Mouse (Mus musculus): ENCODE results near the gene Gsta1. TPM values are rescaled to one million over a fixed set of nuclear protein-coding genes. Genes with fewer than 3 reads are reported as not detected.
"Not testable (repeated sequence)": the region's sequence is repeated elsewhere in the genome, so short reads cannot be mapped to it uniquely, and the experiment has no call there.

Gene Gsta1
- polyA plus RNA-seq, 1 experiment from 2014 or later: not detected

DNA sequence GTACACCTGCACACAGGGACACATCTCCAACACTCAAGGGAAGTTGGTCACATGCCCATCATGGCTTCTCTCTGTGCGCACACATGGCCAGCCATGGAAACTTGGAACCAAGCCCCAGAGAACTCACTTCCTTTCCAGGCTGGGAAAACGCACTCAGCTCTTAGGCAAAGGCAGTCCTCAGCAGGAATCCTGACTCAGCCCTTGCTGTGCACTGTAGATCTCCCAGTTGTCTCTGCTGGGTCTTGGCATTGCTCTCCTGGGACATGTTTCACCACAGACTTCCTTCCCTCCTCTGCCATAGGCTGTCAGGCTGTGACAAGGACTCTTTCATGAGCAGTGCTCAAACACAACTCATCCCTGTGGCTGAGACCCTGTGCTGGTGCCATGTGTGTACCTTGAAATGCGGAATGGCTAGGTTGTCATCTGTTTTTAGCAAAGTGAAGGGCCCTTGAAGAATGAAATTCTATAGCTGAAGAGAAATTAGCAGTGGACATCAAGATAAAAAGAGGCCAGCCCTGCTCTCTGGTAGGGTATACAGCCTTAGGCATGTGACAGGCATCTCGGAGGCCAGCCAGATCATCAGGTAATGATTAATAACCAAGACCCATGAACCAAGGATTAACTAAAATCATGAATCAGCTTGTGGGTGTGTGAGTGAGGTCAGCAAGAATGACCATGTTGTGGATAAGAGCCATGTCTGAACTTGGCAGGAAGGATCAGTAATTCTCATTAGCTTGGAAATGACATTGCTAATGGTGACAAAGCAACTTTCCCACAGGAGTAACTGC, 25.4 kb downstream of the Gsta1 start:
- DNase-seq: peak; percentile 3
- not testable (repeated sequence) for H3K9ac ChIP-seq; H3K4me2 ChIP-seq; H3K4me3 ChIP-seq (ENCODE audit: low read depth, low read length); H3K9me3 ChIP-seq (ENCODE audit: low read depth, low read length); H3K36me3 ChIP-seq (ENCODE audit: insufficient read depth); H3K4me1 ChIP-seq (ENCODE audit: insufficient read depth); ATAC-seq (ENCODE audit: insufficient read depth); H3K27me3 ChIP-seq (ENCODE audit: insufficient read depth, low read length); H3K27ac ChIP-seq (ENCODE audit: low read depth)
- 60% methylated on average over 4 of the region's 4 CpGs for WGBS

DNA sequence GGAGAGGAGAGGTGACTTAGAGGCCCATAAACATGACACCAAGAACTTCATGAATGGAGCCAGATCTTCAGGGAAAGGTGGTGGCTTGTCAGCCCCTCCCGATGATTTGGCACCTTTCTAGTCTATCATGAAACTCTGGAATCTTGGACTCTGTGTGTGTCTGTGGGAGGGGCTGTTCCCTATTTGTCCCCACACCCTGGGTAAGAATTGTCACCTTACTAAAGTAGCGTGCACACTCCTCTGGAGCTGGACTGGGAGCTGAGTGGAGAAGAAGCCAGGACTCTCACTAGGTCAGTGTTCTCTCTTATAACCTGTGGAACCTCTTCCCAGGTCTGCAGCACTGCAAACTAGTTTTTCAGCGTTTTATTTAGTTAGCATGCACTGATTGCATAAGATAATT, 26.5 kb downstream of the Gsta1 start, which contains the start of gene Gm3776:
Gene Gm3776, plus strand, starts transcription at position 216 of the 400 bp plus-strand sequence.
- DNase-seq; H3K4me3 ChIP-seq (ENCODE audit: low read depth, low read length); H3K36me3 ChIP-seq (ENCODE audit: insufficient read depth); H3K27me3 ChIP-seq (ENCODE audit: insufficient read depth, low read length); H3K27ac ChIP-seq (ENCODE audit: low read depth); ATAC-seq (ENCODE audit: insufficient read depth); H3K9me3 ChIP-seq (ENCODE audit: low read depth, low read length); H3K4me1 ChIP-seq (ENCODE audit: insufficient read depth); H3K4me2 ChIP-seq; H3K9ac ChIP-seq: not testable (repeated sequence)
- 74% methylated on average over 1 of the region's 3 CpGs for WGBS

DNA sequence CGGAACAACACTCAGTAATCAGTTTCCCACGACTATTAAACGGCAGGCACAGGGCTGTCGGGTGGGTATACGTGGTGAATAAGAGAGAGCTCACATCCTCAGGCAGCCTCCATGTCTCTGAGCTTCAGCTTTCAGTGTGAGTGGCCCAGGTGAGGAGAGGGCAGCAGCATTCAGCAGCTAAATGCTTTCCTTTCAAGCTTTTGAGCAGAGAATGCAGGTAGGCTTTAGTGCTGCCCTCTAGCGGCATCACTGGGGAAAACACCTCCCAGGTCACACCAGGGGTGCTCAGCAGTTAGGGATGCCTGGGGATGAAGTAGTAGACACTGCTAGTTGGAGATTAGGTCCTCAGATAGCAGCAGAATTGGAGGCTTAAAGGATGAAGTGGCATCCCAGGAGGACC, 29.2 kb downstream of the Gsta1 start:
- not testable (repeated sequence) for H3K27ac ChIP-seq (ENCODE audit: low read depth); H3K27me3 ChIP-seq (ENCODE audit: insufficient read depth, low read length); H3K9ac ChIP-seq; H3K4me2 ChIP-seq; H3K9me3 ChIP-seq (ENCODE audit: low read depth, low read length); H3K4me3 ChIP-seq (ENCODE audit: low read depth, low read length); H3K4me1 ChIP-seq (ENCODE audit: insufficient read depth); H3K36me3 ChIP-seq (ENCODE audit: insufficient read depth); DNase-seq
- peak; percentile 65; the same call in 1 of the 2 replicates for ATAC-seq (ENCODE audit: insufficient read depth)
- WGBS: 0% methylated on average over 1 of the region's 6 CpGs
- TF ChIP-seq CTCF (IDR thresholded peaks at IDR 0.05; ENCODE audit: low read depth): peak; percentile 45

DNA sequence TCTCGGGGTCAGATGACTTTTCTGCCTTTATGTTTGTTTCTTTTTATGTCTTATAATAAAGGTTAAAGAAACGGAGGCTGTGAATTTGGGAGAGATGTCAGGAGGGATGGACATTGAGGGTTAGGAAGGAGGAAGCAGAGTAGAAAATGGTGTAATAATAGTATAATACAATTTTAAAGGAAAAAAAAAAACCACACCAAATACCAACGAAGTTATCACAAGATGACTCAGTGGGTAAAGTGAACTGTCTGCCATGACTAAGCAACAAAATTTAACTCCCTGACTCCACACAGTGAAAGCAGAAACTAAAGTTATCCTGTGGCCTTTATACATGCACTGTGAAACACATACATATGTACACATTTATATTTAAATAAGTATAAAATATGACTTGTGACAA, 40.5 kb downstream of the Gsta1 start:
- not testable (repeated sequence) for H3K9me3 ChIP-seq (ENCODE audit: low read depth, low read length); H3K4me2 ChIP-seq; H3K27me3 ChIP-seq (ENCODE audit: insufficient read depth, low read length); H3K4me3 ChIP-seq (ENCODE audit: low read depth, low read length); ATAC-seq (ENCODE audit: insufficient read depth); H3K9ac ChIP-seq; DNase-seq; H3K27ac ChIP-seq (ENCODE audit: low read depth); H3K36me3 ChIP-seq (ENCODE audit: insufficient read depth); H3K4me1 ChIP-seq (ENCODE audit: insufficient read depth)
- 72% methylated on average over 3 of the region's 3 CpGs for WGBS

DNA sequence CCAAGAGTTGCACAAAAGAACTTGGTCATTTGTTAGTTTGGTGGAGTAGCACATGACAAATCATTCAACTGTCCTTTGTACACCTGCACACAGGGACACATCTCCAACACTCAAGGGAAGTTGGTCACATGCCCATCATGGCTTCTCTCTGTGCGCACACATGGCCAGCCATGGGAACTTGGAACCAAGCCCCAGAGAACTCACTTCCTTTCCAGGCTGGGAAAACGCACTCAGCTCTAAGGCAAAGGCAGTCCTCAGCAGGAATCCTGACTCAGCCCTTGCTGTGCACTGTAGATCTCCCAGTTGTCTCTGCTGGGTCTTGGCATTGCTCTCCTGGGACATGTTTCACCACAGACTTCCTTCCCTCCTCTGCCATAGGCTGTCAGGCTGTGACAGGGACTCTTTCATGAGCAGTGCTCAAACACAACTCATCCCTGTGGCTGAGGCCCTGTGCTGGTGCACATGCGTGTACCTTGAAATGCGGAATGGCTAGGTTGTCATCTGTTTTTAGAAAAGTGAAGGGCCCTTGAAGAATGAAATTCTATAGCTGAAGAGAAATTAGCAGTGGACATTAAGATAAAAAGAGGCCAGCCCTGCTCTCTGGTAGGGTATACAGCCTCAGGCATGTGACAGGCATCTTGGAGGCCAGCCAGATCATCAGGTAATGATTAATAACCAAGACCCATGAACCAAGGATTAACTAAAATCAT, 51.7 kb downstream of the Gsta1 start:
- H3K4me1 ChIP-seq (ENCODE audit: insufficient read depth); H3K27ac ChIP-seq (ENCODE audit: low read depth); H3K36me3 ChIP-seq (ENCODE audit: insufficient read depth); H3K4me2 ChIP-seq; H3K9me3 ChIP-seq (ENCODE audit: low read depth, low read length); H3K9ac ChIP-seq; H3K27me3 ChIP-seq (ENCODE audit: insufficient read depth, low read length); H3K4me3 ChIP-seq (ENCODE audit: low read depth, low read length): not testable (repeated sequence)
- ATAC-seq (ENCODE audit: insufficient read depth): peak; percentile 60; the same call in 1 of the 2 replicates
- WGBS: 62% methylated on average over 3 of the region's 4 CpGs
- DNase-seq: peak; percentile 25

DNA sequence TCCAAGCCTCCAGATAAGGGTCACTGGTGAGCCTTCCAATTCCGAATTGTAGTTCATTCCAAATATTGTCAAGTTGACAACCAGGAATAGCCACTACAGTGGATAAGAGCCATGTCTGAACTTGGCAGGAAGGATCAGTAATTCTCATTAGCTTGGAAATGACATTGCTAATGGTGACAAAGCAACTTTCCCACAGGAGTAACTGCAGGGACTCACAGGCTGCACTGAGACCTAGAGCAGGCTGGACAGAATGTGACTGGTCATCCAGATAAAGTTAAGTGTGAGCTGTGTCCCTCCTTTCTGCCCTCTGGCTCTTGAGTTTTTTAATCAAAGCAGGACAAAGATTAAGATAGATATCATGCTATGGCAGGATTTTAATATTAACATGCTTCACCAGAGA, 58.6 kb downstream of the Gsta1 start:
- not testable (repeated sequence) for ATAC-seq (ENCODE audit: insufficient read depth); H3K4me2 ChIP-seq; H3K9me3 ChIP-seq (ENCODE audit: low read depth, low read length); H3K36me3 ChIP-seq (ENCODE audit: insufficient read depth); H3K27ac ChIP-seq (ENCODE audit: low read depth); H3K27me3 ChIP-seq (ENCODE audit: insufficient read depth, low read length); H3K4me3 ChIP-seq (ENCODE audit: low read depth, low read length); H3K4me1 ChIP-seq (ENCODE audit: insufficient read depth); H3K9ac ChIP-seq; DNase-seq
- 46% methylated on average over 1 of the region's 1 CpGs for WGBS

DNA sequence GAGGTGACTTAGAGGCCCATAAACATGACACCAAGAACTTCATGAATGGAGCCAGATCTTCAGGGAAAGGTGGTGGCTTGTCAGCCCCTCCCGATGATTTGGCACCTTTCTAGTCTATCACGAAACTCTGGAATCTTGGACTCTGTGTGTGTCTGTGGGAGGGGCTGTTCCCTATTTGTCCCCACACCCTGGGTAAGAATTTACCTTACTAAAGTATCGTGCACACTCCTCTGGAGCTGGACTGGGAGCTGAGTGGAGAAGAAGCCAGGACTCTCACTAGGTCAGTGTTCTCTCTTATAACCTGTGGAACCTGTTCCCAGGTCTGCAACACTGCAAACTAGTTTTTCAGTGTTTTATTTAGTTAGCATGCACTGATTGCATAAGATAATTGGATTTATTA, 59.3 kb downstream of the Gsta1 start, which contains the start of gene Gm10639:
Gene Gm10639, plus strand, starts transcription at position 201 of the 400 bp plus-strand sequence.
- DNase-seq; H3K27ac ChIP-seq (ENCODE audit: low read depth); H3K36me3 ChIP-seq (ENCODE audit: insufficient read depth); ATAC-seq (ENCODE audit: insufficient read depth); H3K9me3 ChIP-seq (ENCODE audit: low read depth, low read length); H3K27me3 ChIP-seq (ENCODE audit: insufficient read depth, low read length); H3K4me3 ChIP-seq (ENCODE audit: low read depth, low read length); H3K4me2 ChIP-seq; H3K4me1 ChIP-seq (ENCODE audit: insufficient read depth); H3K9ac ChIP-seq: not testable (repeated sequence)
- WGBS: 70% methylated on average over 3 of the region's 3 CpGs

Other genes starting within 250 kb of the Gsta1 start
- gene Gcm1, start 178.7 kb upstream of the Gsta1 start, polyA plus RNA-seq (2014; fragmentation: Nextera tagmentation; extraction: Ambion mirVana): 0.38 and 0.47 TPM in 2 replicates
- gene Fbxo9, start 121.6 kb upstream of the Gsta1 start, polyA plus RNA-seq (2014; fragmentation: Nextera tagmentation; extraction: Ambion mirVana): 40.5 and 41.8 TPM in 2 replicates
- 22.9 and 23.2 TPM in 2 replicates for gene Ick, start 121.5 kb upstream of the Gsta1 start, polyA plus RNA-seq (2014; fragmentation: Nextera tagmentation; extraction: Ambion mirVana)
- 48.4 and 58.0 TPM in 2 replicates for gene Gsta4, start 47.9 kb upstream of the Gsta1 start, polyA plus RNA-seq (2014; fragmentation: Nextera tagmentation; extraction: Ambion mirVana)
- gene Gm3776, start 26.5 kb downstream of the Gsta1 start, polyA plus RNA-seq (2014; fragmentation: Nextera tagmentation; extraction: Ambion mirVana): not detected in 2 replicates
- not detected in 2 replicates for gene Gm10639, start 59.3 kb downstream of the Gsta1 start, polyA plus RNA-seq (2014; fragmentation: Nextera tagmentation; extraction: Ambion mirVana)
- not detected in 2 replicates for gene Omt2a, start 84.1 kb downstream of the Gsta1 start, polyA plus RNA-seq (2014; fragmentation: Nextera tagmentation; extraction: Ambion mirVana)
- gene Omt2b, start 96.9 kb downstream of the Gsta1 start, polyA plus RNA-seq (2014; fragmentation: Nextera tagmentation; extraction: Ambion mirVana): not detected in 2 replicates
- 0.21 TPM in 1 of 2 replicates, not detected in the other for gene Gsta2, start 125.1 kb downstream of the Gsta1 start, polyA plus RNA-seq (2014; fragmentation: Nextera tagmentation; extraction: Ambion mirVana)
- not detected in 2 replicates for gene Dppa5a, start 137.5 kb downstream of the Gsta1 start, polyA plus RNA-seq (2014; fragmentation: Nextera tagmentation; extraction: Ambion mirVana)
- gene Ooep, start 148.1 kb downstream of the Gsta1 start, polyA plus RNA-seq (2014; fragmentation: Nextera tagmentation; extraction: Ambion mirVana): 1.7 and 2.9 TPM in 2 replicates
- gene Ddx43, start 165.1 kb downstream of the Gsta1 start, polyA plus RNA-seq (2014; fragmentation: Nextera tagmentation; extraction: Ambion mirVana): 0.14 and 0.18 TPM in 2 replicates
- 3.1 and 3.4 TPM in 2 replicates for gene Cgas, start 212.6 kb downstream of the Gsta1 start, polyA plus RNA-seq (2014; fragmentation: Nextera tagmentation; extraction: Ambion mirVana)
- gene Mto1, start 217.6 kb downstream of the Gsta1 start, polyA plus RNA-seq (2014; fragmentation: Nextera tagmentation; extraction: Ambion mirVana): 25.0 and 26.8 TPM in 2 replicates
- 0.38 and 1.0 TPM in 2 replicates for gene Gm17324, start 218.1 kb downstream of the Gsta1 start, polyA plus RNA-seq (2014; fragmentation: Nextera tagmentation; extraction: Ambion mirVana)

All from lung, embryonic 14.5 days (tissue).